Mouse (Mus musculus) liver, adult 2 months (tissue): ENCODE data around the gene Ppp2r2d. TPM values are rescaled to one million over a fixed set of nuclear protein-coding genes. Genes with fewer than 3 reads are reported as not detected.

Experiments used
- DNase-seq: peaks from one replicate; pipeline ENCODE4 v3.0.0-alpha.2; 2011; ENCODE audit warnings: low read depth, low spot score; ENCODE audit errors: extremely low read depth
- H3K27ac ChIP-seq: fragments of 200-500 bp; replicated peaks from 2 replicates; pipeline ENCODE4 v1.5.1; 2012; ENCODE audit warnings: low read depth, mild to moderate bottlenecking, control low read depth, inconsistent platforms, low read length; ENCODE audit not compliant: insufficient read depth
- H3K27me3 ChIP-seq: fragments of 200-500 bp; 2 replicates; pipeline ENCODE4 v1.6.1; 2012; ENCODE audit warnings: mild to moderate bottlenecking, moderate library complexity, low read length, inconsistent platforms; ENCODE audit not compliant: control insufficient read depth, insufficient read depth
- H3K36me3 ChIP-seq: fragments of 200-500 bp; 2 replicates; pipeline ENCODE4 v1.6.1; 2012; ENCODE audit warnings: low read length, inconsistent platforms; ENCODE audit not compliant: control insufficient read depth, insufficient read depth
- H3K4me1 ChIP-seq: fragments of 200-500 bp; 2 replicates; pipeline ENCODE4 v1.6.1; 2011; ENCODE audit warnings: low read length; ENCODE audit not compliant: control insufficient read depth, insufficient read depth
- H3K4me3 ChIP-seq: fragments of 200-500 bp; 2 replicates; pipeline ENCODE4 v1.5.1; 2011; ENCODE audit warnings: low read depth, mild to moderate bottlenecking, control low read depth, low read length, moderate library complexity; ENCODE audit not compliant: insufficient read depth
- H3K79me2 ChIP-seq: fragments of 200-500 bp; 2 replicates; pipeline ENCODE4 v1.6.1; 2012; ENCODE audit warnings: inconsistent platforms, mild to moderate bottlenecking, low read length, moderate library complexity; ENCODE audit not compliant: control insufficient read depth, insufficient read depth
- H3K9ac ChIP-seq: fragments of 200-500 bp; 2 replicates; pipeline ENCODE4 v1.6.1; 2012; ENCODE audit warnings: low read depth, mild to moderate bottlenecking, control low read depth, inconsistent platforms, low read length
- CTCF ChIP-seq: fragments of 200-500 bp; IDR thresholded peaks from 2 replicates; pipeline ENCODE4 v1.5.1; 2011; ENCODE audit warnings: low read depth, low read length, control low read depth
- POLR2A ChIP-seq: fragments of 200-500 bp; IDR thresholded peaks from 2 replicates; pipeline ENCODE4 v1.6.1; 2011; ENCODE audit warnings: low read length, control low read depth; ENCODE audit not compliant: insufficient read depth; ENCODE audit errors: extremely low read depth
- WGBS: fragments of 180-500 bp; shearing (Covaris S2); methylation state at CpG from one replicate; pipeline ENCODE4 v1.1.7; 2018; 5-methylcytosine and 5-hydroxymethylcytosine counted together
- polyA plus RNA-seq: library from polyadenylated mRNA; depleted of rRNA; stranded (reverse); fragments of >200 nt; gene quantifications from 2 replicates; pipeline ENCODE4 v1.2.3, GENCODE M21; 2012
- total RNA-seq: library from RNA; depleted of rRNA; stranded (reverse); fragments of >200 nt; gene quantifications from 2 replicates; pipeline ENCODE4 v1.2.3, GENCODE M21; 2014

Ppp2r2d gene
- total and polyA plus RNA-seq, 2 experiments = 15.0 to 28.2 TPM

GRCm38 (mm10) chr7:138843421-138843820, 2.5 kb upstream of the Ppp2r2d start:
- TF ChIP-seq POLR2A (no peak), CTCF (no peak)
- no peak overlapping the region for H3K27ac ChIP-seq
- WGBS = 63% methylated on average over 4 of the region's 4 CpGs
- no peak overlapping the region for H3K9ac ChIP-seq
- H3K4me1 ChIP-seq = peaks cover 14% of the 10 kb centered on the region
- no peak for DNase-seq
- no peaks in the 10 kb centered on the region for H3K27me3 ChIP-seq
- no peak overlapping the region for H3K4me3 ChIP-seq
- H3K79me2 ChIP-seq = peaks cover 12% of the 10 kb centered on the region
- H3K36me3 ChIP-seq = no peaks in the 10 kb centered on the region

- Histone ChIP-seq H3K27ac (no peak overlapping the region), H3K79me2 (peaks cover 15% of the 10 kb centered on the region), H3K4me3 (no peak overlapping the region; the same call in 1 of the 2 replicates), H3K27me3 (no peaks in the 10 kb centered on the region), H3K9ac (no peak overlapping the region), H3K4me1 (peaks cover 21% of the 10 kb centered on the region), H3K36me3 (no peaks in the 10 kb centered on the region)
- no peak for TF ChIP-seq POLR2A
- WGBS = 31% methylated on average over 8 of the region's 8 CpGs
- no peak for DNase-seq
Measured at GRCm38 (mm10) chr7:138845111-138845510, 768 bp upstream of the Ppp2r2d start.

- Histone ChIP-seq H3K79me2 (peaks cover 21% of the 10 kb centered on the region), H3K4me3 (peak overlapping the region; percentile 77), H3K9ac (peak overlapping the region; percentile 99), H3K27me3 (no peaks in the 10 kb centered on the region), H3K27ac (peak overlapping the region; percentile 89), H3K36me3 (no peaks in the 10 kb centered on the region), H3K4me1 (peaks cover 21% of the 10 kb centered on the region)
- no peak for TF ChIP-seq CTCF
- WGBS = under 1% methylated on average over 50 of the region's 61 CpGs
- DNase-seq = no peak
Measured at GRCm38 (mm10) chr7:138846502-138846991, 668 bp downstream of the Ppp2r2d start.

- DNase-seq = peak; percentile 73
- peak overlapping the region; percentile 43 for H3K27ac ChIP-seq
- 9% methylated on average over 13 of the region's 13 CpGs for WGBS
- H3K79me2 ChIP-seq = peaks cover 21% of the 10 kb centered on the region
- H3K27me3 ChIP-seq = no peaks in the 10 kb centered on the region
- peak overlapping the region; percentile 77 for H3K4me3 ChIP-seq
- peak overlapping the region; percentile 99 for H3K9ac ChIP-seq
- peaks cover 2% of the 10 kb centered on the region; the same call in 1 of the 2 replicates for H3K36me3 ChIP-seq
- H3K4me1 ChIP-seq = peaks cover 23% of the 10 kb centered on the region
- TF ChIP-seq POLR2A = no peak
- TF ChIP-seq CTCF = no peak
Measured at GRCm38 (mm10) chr7:138847316-138848027, 1.6 kb downstream of the Ppp2r2d start.

- 22% methylated on average over 7 of the region's 7 CpGs for WGBS
- peaks cover 23% of the 10 kb centered on the region for H3K79me2 ChIP-seq
- TF ChIP-seq CTCF (no peak), POLR2A (no peak)
- no peaks in the 10 kb centered on the region for H3K27me3 ChIP-seq
- peak overlapping the region; percentile 43 for H3K27ac ChIP-seq
- peaks cover 2% of the 10 kb centered on the region; the same call in 1 of the 2 replicates for H3K36me3 ChIP-seq
- H3K9ac ChIP-seq = no peak overlapping the region
- H3K4me3 ChIP-seq = no peak overlapping the region
- peak; percentile 96 for DNase-seq
- H3K4me1 ChIP-seq = peaks cover 30% of the 10 kb centered on the region
Measured at GRCm38 (mm10) chr7:138848028-138848920, 2.4 kb downstream of the Ppp2r2d start.

- TF ChIP-seq CTCF (no peak), POLR2A (no peak)
- Histone ChIP-seq H3K4me3 (no peak overlapping the region), H3K36me3 (peaks cover 6% of the 10 kb centered on the region; the same call in 1 of the 2 replicates), H3K27me3 (no peaks in the 10 kb centered on the region), H3K9ac (no peak overlapping the region), H3K4me1 (peaks cover 33% of the 10 kb centered on the region), H3K79me2 (peaks cover 22% of the 10 kb centered on the region), H3K27ac (no peak overlapping the region)
- no peak for DNase-seq
Measured at GRCm38 (mm10) chr7:138850083-138850482, 4.2 kb downstream of the Ppp2r2d start.
